Mouse (Mus musculus): ENCODE measurements around the gene Nop9.

The Nop9 gene

DNA sequence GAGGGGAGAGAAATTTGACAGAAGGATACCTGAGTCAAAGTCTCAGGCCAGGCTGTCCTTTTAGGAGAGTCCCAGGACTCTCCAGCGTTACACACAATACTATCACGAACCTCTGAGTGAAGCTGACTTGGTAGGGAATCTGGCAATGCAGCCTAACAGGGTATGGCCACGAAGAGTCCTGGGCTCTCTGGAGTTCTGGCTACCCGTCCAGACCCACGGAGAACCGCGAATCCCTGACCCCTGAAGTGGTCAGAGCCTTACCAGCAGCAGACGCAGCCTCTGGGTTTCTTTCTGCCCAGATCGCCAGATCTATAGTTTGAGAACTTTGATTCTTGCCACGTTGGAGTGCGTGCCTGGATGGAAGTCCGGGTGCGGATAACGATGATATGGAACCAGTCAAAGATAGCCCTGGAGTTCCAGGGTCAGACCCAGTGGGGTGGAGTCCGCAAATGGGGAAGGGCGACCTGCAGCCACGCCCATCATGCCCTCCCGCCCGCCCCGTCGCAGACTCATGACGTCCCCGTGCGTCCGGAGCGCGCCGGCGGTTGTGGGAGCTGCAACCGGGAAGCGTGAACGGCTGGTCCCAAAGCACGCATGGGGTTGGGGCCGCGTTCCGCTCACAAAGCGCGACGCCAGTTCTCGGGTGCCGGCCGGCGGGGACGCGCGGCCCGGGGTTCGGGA is at the start of gene Nop9, which contains the start of gene Dhrs1:
Nop9 (plus strand) TSS at position 514 of the 681 bp plus-strand sequence.
Dhrs1 (minus strand) TSS at position 511 of the 681 bp plus-strand sequence.
- DNase-seq: peak; percentile 93 to 94

- no peak for DNase-seq
Measured at GRCm38 (mm10) chr14:55697226-55697625, 48.3 kb upstream of the Nop9 start.

- no peak for DNase-seq
Measured at GRCm38 (mm10) chr14:55701131-55701530, 44.4 kb upstream of the Nop9 start.

GRCm38 (mm10) chr14:55702761-55703160 is 42.7 kb upstream of the Nop9 start:
- no peak for DNase-seq

DNA sequence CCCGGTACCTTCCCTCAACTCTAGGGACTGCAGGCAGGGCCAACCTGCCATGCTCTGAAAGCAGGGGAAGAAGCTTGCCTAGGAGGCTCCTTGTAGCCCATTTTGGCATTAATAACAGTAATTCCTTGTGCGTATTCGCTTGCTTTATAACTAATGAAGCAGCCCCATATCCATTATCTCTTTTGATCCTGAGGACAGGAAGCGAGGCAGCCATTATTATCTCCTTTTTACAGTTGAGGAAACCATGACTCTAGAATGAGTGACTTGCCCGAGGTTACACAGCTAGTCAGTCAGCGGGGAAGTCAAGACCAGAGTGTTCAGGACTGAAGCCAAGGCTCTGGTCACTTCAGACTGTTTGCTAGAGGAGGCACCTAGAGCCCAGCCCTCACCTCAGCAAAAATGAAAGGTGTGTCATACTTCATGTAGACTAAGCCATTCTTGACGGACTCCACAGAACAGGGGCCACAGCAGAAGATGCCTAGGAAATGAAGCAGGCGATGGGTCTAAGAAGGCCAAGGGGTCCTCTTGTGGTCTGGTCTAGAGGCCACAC is 39.4 kb upstream of the Nop9 start:
- DNase-seq: no peak

- DNase-seq: no peak
Measured at GRCm38 (mm10) chr14:55707397-55707796, 38.1 kb upstream of the Nop9 start.

DNA sequence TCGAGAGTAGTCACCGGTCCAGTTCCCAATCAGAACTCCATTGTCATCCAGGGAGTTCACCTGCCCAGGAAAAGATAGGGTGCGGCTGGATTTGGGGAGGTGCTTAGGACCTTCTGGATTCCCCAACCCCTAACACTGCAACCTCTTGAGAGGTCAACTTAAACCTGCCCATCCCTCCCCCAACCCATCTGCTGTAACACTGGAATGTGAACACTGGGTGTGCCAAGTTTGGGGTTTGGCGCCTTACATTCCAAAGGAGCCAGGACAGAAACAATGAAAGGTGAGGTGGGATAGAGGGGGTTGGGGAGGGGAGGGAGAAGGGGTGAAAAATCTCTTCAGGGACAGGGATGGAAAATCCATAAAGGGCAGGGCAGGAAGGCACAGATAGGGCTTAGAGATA is 36.0 kb upstream of the Nop9 start:
- no peak for DNase-seq

DNA sequence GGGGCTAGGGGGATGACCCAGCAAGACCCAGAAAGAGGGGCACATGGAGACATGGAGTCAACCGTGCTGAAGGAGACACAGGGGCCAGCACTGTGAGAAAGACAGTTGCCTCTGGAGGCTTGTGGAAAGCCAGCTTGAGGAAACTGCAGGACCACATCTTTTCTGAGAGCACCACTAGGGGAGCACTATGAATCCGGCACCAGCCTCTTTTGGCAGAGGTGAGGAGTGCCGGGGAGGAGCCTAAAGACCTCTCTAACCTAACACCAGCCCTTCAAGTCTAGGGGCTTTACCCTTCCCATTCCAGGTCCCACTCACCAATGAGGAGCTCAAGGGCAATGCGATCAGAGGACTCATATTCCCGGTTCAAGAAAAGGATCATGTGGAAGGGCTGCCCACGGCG is 33.7 kb upstream of the Nop9 start:
- no peak for DNase-seq

- no peak for DNase-seq
Measured at GRCm38 (mm10) chr14:55713007-55713728, 32.3 kb upstream of the Nop9 start.

DNA sequence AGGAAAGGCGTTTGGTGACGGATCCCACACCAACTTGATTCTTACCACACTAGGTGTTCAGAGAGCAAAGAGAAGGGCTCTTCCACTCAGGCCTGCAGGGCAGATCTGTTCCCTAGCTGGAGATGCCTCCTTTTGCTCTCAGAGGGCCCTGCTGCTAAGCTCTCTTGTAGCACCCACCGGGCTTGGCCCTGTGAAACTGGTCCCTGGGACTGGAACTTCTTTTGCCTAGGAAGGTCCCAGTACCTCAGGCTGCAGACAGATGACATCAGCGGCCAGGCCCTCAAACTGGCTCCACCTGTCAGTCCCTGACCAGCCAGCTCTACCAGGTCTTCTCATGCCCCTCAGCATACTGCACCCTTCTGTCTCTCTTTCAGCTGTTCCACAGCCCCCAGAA is 31.8 kb upstream of the Nop9 start, which contains the start of gene Tgm1:
Tgm1 (minus strand) TSS at position 198 of the 394 bp plus-strand sequence.
- no peak for DNase-seq

- DNase-seq: no peak
Measured at GRCm38 (mm10) chr14:55714893-55715292, 30.6 kb upstream of the Nop9 start.

GRCm38 (mm10) chr14:55716271-55716670 is 29.2 kb upstream of the Nop9 start:
- no peak for DNase-seq

DNA sequence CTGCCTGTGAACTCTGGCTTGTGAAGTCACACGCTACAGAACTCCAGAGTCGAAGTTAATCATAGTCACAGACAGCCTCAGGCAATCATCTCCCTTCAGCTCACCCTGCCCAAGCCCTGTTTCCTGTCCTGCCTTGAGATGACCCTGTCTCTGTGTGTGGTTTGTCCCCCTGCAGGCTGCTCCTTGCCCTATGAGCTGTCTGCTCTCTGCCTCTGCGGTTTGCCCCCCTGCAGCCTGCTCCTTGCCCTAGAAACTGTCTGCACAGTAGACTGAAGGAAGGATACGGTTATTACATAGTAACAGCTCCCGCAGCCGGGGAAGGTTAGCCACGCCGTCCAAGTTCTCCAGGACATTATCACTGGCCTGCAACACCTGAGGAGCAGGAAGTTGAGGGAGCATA is 28.6 kb upstream of the Nop9 start:
- no peak for DNase-seq

DNA sequence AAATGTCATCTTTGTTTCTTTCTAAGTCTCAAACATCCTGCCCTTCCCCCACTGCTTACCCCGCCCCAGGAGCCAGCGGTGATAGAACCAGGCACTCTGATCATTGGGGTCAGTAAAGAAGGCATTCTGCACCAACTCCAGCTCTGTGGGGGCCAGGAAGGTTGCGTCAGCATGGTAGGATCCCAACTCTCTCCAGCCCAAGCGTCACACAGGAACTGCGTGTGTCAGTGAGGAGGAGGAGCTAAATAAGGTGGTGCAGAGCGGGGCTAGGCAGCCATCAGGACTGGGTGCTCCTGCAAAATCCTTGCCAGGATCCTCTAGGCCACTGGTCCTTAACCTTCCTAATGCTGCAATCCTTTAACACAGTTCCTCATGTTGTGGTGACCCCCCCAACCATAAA is 25.8 kb upstream of the Nop9 start:
- DNase-seq: no peak

GRCm38 (mm10) chr14:55720666-55721065 is 24.8 kb upstream of the Nop9 start:
- DNase-seq: peak in 1 of 2 experiments; percentile 27

DNA sequence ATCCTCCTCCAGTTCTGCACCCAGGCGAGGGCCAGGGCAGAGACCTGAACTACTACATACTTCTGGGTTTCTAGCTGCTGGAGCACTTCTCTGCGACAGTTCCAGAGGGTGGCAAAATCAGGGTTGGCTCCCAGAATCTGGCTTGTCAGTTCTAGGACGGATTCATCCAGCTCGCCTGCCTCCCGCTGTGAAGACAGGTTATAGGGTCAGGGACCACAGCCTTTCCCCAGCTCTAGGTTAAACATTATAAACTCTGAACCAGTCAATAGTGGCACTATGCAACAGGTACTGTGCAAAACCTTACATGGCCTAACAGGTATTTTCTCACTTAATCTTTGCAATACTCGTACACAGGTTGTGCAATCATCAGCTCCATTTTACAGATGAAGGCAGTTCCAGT is 24.4 kb upstream of the Nop9 start:
- DNase-seq: peak; percentile 25 to 35

DNA sequence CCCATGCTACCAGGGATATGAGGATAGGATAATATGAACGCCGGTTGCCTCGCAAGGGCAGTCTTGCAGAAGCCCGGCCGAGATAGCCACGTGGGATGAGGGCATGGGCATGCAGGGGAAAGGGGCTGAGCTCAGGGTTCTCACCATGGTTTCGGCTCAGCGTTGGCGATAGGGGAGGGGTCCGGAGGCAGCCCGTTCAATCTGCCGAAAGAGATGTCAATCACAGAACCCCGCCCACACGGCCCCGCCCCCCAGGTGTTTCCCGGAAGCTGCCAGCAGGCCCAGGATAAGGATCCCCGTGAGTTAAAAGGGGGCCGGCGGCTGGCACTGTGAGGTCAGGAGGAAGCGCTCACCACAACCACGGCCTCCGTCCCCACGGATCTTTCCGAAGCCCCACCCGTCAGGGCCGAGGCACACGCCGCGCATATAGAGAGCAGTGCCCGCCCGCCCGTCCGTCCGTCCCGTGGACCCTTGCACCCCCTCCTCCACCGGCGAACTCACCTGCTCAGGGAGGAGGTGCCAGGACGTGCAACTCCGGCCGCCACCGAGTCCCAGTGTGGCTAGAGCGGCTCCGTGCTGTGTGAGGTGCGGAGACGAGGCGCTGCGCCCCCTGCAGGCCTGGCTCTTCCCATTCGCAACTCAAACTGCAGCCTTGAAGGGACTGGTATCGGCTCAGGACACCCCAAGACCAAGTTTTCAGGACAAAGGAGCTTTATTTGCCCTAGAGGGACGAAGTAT is 23.6 kb upstream of the Nop9 start, which contains the start of gene Rabggta:
Rabggta (minus strand) TSS at position 564 of the 738 bp plus-strand sequence.
- DNase-seq: peak; percentile 97 to 98

DNA sequence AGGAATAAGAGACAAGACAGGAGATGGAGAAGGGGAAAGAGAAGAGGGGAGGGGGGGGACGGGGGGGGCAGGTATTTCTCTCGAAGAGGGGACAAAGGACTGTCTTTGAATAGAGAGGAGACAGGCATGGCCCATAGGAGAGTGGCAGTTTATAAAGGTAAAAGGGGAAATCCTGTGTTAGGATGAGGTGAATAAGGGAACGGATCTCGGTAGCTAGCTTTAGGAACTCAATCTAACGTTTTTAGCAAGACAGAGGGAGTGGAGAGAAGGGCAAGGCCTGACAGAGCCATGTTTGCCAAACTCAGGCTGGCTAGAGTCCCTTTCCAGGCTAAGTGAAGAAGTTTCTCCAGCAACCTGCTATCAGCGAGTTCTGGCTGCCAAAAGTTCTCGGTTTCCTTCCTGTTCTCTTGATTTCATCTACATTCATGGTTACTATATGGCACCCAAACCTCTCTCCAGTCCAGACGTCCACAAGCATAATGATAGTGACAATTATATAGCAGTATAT is 23.0 kb upstream of the Nop9 start:
- no peak for DNase-seq

GRCm38 (mm10) chr14:55723433-55723832 is 22.1 kb upstream of the Nop9 start:
- DNase-seq: no peak

DNA sequence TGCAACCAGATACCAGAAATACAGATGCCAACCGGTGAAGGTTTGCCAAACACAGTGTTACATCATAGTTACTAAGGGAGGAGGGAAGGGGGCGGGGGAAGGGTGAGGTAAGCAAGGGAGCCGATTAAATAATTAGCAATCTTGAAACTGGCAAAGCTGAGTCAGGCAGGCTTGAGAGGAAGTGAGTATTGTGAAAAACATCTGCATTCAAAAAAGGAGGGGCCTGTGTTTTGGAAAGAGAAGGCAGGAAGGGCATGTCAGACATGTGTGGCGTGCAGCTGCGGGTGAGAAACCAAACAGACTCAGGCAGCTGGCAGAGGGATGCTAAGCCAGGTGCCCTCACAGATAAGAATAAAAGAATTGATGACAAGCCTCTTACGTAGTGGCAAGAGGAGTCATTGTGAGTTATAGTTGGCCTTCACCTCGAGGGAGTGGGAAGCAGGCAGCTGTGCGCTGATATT is 21.1 kb upstream of the Nop9 start:
- no peak for DNase-seq

DNA sequence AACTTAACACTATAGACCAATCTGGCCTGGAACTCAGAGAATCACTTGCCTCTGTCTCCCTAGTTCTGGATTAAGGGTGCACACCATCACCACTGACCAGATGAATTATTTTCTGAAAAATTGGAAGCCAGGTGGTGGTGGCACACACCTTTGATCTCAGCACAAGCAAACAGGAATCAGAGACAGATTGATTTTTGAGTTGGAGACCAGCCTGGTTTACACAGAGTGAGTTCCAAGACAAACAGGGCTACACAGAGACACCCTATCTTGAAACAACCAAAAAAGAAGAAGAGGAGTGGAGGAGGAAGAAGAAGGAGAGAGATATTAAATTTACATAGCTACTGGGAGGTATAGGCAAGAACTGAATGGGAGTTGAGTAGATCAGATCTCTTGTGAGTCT is 19.2 kb upstream of the Nop9 start:
- no peak for DNase-seq

GRCm38 (mm10) chr14:55727889-55728685 is 17.4 kb upstream of the Nop9 start:
- no peak for DNase-seq

All from cerebellum, postnatal 10 days (tissue).